Mouse (Mus musculus): ENCODE measurements around the gene Gm19402. TPM values are rescaled to one million over a fixed set of nuclear protein-coding genes. Genes with fewer than 3 reads are reported as not detected.

The Gm19402 gene
- polyA plus RNA-seq (2014; fragmentation: Illumina TruSeq; extraction: RNeasy Lipid Tissue Mini Kit (QIAGEN cat#74804); ENCODE audit: low read depth, low replicate concordance): not detected

DNA sequence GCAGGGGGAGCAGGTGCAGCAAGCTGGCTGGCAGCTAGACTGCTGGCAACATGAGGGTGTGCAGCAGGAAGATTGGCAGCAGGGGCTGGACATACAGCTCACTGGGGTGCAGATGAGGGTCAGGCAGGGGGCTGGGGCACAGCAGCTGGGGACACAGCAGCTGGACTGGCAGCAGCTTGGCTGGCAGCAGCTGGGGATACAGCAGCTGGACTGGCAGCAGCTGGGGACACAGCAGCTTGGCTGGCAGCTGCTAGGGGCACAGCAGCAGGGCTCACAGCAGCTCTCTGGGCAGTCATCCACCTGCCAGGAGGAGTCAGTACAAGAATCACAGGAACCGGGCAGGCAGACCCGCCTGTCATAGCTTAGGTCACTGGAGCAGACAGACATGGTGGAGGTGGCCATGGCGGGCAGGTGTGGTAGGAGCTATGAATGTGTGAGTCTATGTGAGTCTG, at the start of gene Gm19402:
Gene Gm19402 (minus strand): TSS at position 402 of the 452 bp plus-strand sequence.

GRCm38 (mm10) chr10:77726186-77726585, 35.6 kb upstream of the Gm19402 start, which contains the start of gene Gm10100:
Gene Gm10100, plus strand, starts transcription at chr10:77726486.

GRCm38 (mm10) chr10:77720299-77720698, 29.7 kb upstream of the Gm19402 start, which contains the start of gene Krtap12-1:
Gene Krtap12-1, plus strand, starts transcription at chr10:77720599.

DNA sequence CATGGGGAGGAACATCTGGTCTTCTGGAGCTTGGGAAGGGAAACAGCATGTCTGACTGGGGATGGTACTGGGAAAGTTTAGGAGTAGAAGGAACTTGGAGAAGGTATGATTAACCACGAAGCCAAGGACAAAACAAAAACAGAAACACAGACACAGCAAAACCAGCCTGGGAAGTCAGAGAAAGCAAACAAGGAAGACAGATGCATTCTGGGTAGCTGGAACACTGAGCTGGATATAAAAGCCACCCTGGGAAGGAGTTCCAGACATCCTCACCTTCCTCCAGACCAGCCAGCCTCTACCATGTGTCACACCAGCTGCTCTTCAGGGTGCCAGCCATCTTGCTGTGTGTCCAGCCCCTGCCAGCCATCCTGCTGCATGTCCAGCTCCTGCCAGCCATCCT, 24.9 kb upstream of the Gm19402 start, which contains the start of gene Gm10142:
Gene Gm10142 (plus strand): TSS at position 301 of the 400 bp plus-strand sequence.

GRCm38 (mm10) chr10:77711157-77711556, 20.6 kb upstream of the Gm19402 start, which contains the start of gene Gm10024:
Gene Gm10024, plus strand, starts transcription at chr10:77711457.

DNA sequence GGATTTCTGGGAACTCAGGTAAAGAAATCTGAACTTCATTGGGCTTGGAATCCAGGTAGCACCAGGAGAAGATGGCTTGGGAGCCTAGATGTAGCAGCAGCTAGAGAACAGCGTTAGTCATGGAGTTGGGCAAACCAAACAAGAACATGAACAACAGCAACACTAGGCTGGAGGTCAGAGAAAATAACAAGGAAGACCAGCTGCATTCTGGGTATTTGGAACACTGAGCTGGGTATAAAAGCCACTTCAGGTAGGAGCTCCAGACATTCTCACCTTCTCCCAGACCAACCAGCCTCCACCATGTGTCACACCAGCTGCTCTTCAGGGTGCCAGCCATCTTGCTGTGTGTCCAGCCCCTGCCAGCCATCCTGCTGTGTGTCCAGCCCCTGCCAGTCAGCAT, 15.8 kb upstream of the Gm19402 start, which contains the start of gene Gm10272:
Gene Gm10272 (plus strand): TSS at position 301 of the 400 bp plus-strand sequence.

DNA sequence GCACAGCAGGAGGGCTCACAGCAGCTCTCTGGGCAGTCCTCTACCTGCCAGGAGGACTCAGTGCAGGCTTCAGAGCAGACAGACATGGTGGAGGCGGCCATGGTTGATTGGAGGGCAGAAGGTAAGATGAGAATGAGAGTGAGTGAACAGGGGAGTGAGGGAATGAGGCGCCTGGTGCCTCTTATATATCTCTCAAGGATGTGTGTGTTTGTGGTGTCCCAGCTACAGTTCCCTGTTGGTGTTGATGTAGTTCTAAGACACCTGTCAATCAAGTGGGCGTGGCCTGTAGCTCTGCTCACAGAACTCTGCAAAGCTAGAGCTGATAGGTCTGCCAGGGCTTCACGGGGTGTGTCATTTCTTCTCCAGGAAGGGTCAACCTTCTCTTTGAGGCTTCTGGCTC, 6.6 kb upstream of the Gm19402 start, which contains the start of gene Gm9508:
Gene Gm9508 (minus strand): TSS at position 101 of the 400 bp plus-strand sequence.

DNA sequence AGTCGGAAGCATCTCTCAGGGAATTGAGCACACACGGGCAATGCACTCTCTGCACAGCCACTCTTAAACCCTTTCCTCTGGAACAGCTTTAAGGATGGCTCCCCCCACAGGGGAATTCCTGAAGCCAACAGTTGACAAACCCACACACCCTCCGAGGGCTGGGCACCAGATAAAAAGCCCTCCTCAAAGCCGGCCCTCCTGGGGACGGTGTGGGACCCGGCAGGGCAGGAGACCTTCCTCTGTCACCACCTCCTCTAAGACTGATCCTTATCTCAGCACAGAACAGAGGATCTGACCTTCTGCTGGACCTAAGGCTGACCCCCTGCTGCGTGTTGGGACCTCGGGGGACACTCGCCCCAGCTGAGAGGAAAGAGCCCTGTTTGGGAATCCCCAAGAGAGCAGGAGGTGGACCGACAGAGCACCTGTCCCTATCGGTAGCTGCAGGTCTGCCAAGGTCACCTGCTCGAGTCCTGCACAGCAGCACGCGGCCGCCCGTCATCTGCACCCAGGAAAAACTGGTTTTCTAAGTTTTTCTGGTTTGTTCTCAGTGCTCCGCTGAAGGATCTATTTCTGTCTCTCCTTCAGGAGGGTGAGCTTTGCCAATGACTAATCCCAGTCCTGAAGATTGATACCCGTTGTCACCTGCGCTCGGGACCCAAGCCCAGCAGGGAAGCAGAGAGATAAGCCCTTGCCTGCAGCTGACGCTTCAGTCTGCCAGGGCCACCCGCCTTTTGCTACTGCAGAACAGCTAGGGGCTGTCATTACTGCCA, 4.5 kb downstream of the Gm19402 start, which contains the start of gene Tspear:
Gene Tspear (plus strand): TSS at position 675 of the 770 bp plus-strand sequence.

Other genes with a start within 250 kb of the Gm19402 start
- 0.78 TPM for gene Fam207a, start 175.0 kb downstream of the Gm19402 start, polyA plus RNA-seq (2014; fragmentation: Illumina TruSeq; extraction: RNeasy Lipid Tissue Mini Kit (QIAGEN cat#74804); ENCODE audit: low read depth, low replicate concordance)
- gene Itgb2, start 160.5 kb downstream of the Gm19402 start, polyA plus RNA-seq (2014; fragmentation: Illumina TruSeq; extraction: RNeasy Lipid Tissue Mini Kit (QIAGEN cat#74804); ENCODE audit: low read depth, low replicate concordance): 0.36 TPM
- gene Pttg1ip, start 109.0 kb downstream of the Gm19402 start, polyA plus RNA-seq (2014; fragmentation: Illumina TruSeq; extraction: RNeasy Lipid Tissue Mini Kit (QIAGEN cat#74804); ENCODE audit: low read depth, low replicate concordance): 53.7 TPM
- gene Sumo3, start 84.7 kb downstream of the Gm19402 start, polyA plus RNA-seq (2014; fragmentation: Illumina TruSeq; extraction: RNeasy Lipid Tissue Mini Kit (QIAGEN cat#74804); ENCODE audit: low read depth, low replicate concordance): 32.2 TPM
- 10.3 TPM for gene Gm49325, start 84.6 kb downstream of the Gm19402 start, polyA plus RNA-seq (2014; fragmentation: Illumina TruSeq; extraction: RNeasy Lipid Tissue Mini Kit (QIAGEN cat#74804); ENCODE audit: low read depth, low replicate concordance)
- 19.1 TPM for gene Ube2g2, start 68.5 kb downstream of the Gm19402 start, polyA plus RNA-seq (2014; fragmentation: Illumina TruSeq; extraction: RNeasy Lipid Tissue Mini Kit (QIAGEN cat#74804); ENCODE audit: low read depth, low replicate concordance)
- gene Tspear, start 4.2 kb downstream of the Gm19402 start, polyA plus RNA-seq (2014; fragmentation: Illumina TruSeq; extraction: RNeasy Lipid Tissue Mini Kit (QIAGEN cat#74804); ENCODE audit: low read depth, low replicate concordance): not detected
- not detected for gene Gm9508, start 6.5 kb upstream of the Gm19402 start, polyA plus RNA-seq (2014; fragmentation: Illumina TruSeq; extraction: RNeasy Lipid Tissue Mini Kit (QIAGEN cat#74804); ENCODE audit: low read depth, low replicate concordance)
- not detected for gene Gm10272, start 15.9 kb upstream of the Gm19402 start, polyA plus RNA-seq (2014; fragmentation: Illumina TruSeq; extraction: RNeasy Lipid Tissue Mini Kit (QIAGEN cat#74804); ENCODE audit: low read depth, low replicate concordance)
- not detected for gene Gm10024, start 20.7 kb upstream of the Gm19402 start, polyA plus RNA-seq (2014; fragmentation: Illumina TruSeq; extraction: RNeasy Lipid Tissue Mini Kit (QIAGEN cat#74804); ENCODE audit: low read depth, low replicate concordance)
- gene Gm10142, start 25.1 kb upstream of the Gm19402 start, polyA plus RNA-seq (2014; fragmentation: Illumina TruSeq; extraction: RNeasy Lipid Tissue Mini Kit (QIAGEN cat#74804); ENCODE audit: low read depth, low replicate concordance): not detected
- gene Krtap12-1, start 29.8 kb upstream of the Gm19402 start, polyA plus RNA-seq (2014; fragmentation: Illumina TruSeq; extraction: RNeasy Lipid Tissue Mini Kit (QIAGEN cat#74804); ENCODE audit: low read depth, low replicate concordance): not detected
- gene Gm10100, start 35.7 kb upstream of the Gm19402 start, polyA plus RNA-seq (2014; fragmentation: Illumina TruSeq; extraction: RNeasy Lipid Tissue Mini Kit (QIAGEN cat#74804); ENCODE audit: low read depth, low replicate concordance): not detected
- gene Gm18596, start 51.9 kb upstream of the Gm19402 start, polyA plus RNA-seq (2014; fragmentation: Illumina TruSeq; extraction: RNeasy Lipid Tissue Mini Kit (QIAGEN cat#74804); ENCODE audit: low read depth, low replicate concordance): not detected
- gene Gm9736, start 60.6 kb upstream of the Gm19402 start, polyA plus RNA-seq (2014; fragmentation: Illumina TruSeq; extraction: RNeasy Lipid Tissue Mini Kit (QIAGEN cat#74804); ENCODE audit: low read depth, low replicate concordance): not detected
- gene Gm3233, start 68.9 kb upstream of the Gm19402 start, polyA plus RNA-seq (2014; fragmentation: Illumina TruSeq; extraction: RNeasy Lipid Tissue Mini Kit (QIAGEN cat#74804); ENCODE audit: low read depth, low replicate concordance): not detected
- gene Gm3238, start 80.6 kb upstream of the Gm19402 start, polyA plus RNA-seq (2014; fragmentation: Illumina TruSeq; extraction: RNeasy Lipid Tissue Mini Kit (QIAGEN cat#74804); ENCODE audit: low read depth, low replicate concordance): not detected
- gene Gm7138, start 86.2 kb upstream of the Gm19402 start, polyA plus RNA-seq (2014; fragmentation: Illumina TruSeq; extraction: RNeasy Lipid Tissue Mini Kit (QIAGEN cat#74804); ENCODE audit: low read depth, low replicate concordance): not detected
- gene Gm3250, start 91.8 kb upstream of the Gm19402 start, polyA plus RNA-seq (2014; fragmentation: Illumina TruSeq; extraction: RNeasy Lipid Tissue Mini Kit (QIAGEN cat#74804); ENCODE audit: low read depth, low replicate concordance): not detected
- not detected for gene Gm7137, start 97.4 kb upstream of the Gm19402 start, polyA plus RNA-seq (2014; fragmentation: Illumina TruSeq; extraction: RNeasy Lipid Tissue Mini Kit (QIAGEN cat#74804); ENCODE audit: low read depth, low replicate concordance)
- gene Gm9639, start 104.3 kb upstream of the Gm19402 start, polyA plus RNA-seq (2014; fragmentation: Illumina TruSeq; extraction: RNeasy Lipid Tissue Mini Kit (QIAGEN cat#74804); ENCODE audit: low read depth, low replicate concordance): not detected
- gene Gm19668, start 108.4 kb upstream of the Gm19402 start, polyA plus RNA-seq (2014; fragmentation: Illumina TruSeq; extraction: RNeasy Lipid Tissue Mini Kit (QIAGEN cat#74804); ENCODE audit: low read depth, low replicate concordance): not detected
- not detected for gene Gm9507, start 121.1 kb upstream of the Gm19402 start, polyA plus RNA-seq (2014; fragmentation: Illumina TruSeq; extraction: RNeasy Lipid Tissue Mini Kit (QIAGEN cat#74804); ENCODE audit: low read depth, low replicate concordance)
- gene Gm2696, start 123.9 kb upstream of the Gm19402 start, polyA plus RNA-seq (2014; fragmentation: Illumina TruSeq; extraction: RNeasy Lipid Tissue Mini Kit (QIAGEN cat#74804); ENCODE audit: low read depth, low replicate concordance): not detected
- gene Krtap10-4, start 136.3 kb upstream of the Gm19402 start, polyA plus RNA-seq (2014; fragmentation: Illumina TruSeq; extraction: RNeasy Lipid Tissue Mini Kit (QIAGEN cat#74804); ENCODE audit: low read depth, low replicate concordance): not detected
- not detected for gene Krtap10-10, start 145.2 kb upstream of the Gm19402 start, polyA plus RNA-seq (2014; fragmentation: Illumina TruSeq; extraction: RNeasy Lipid Tissue Mini Kit (QIAGEN cat#74804); ENCODE audit: low read depth, low replicate concordance)
- gene Gm36176, start 156.0 kb upstream of the Gm19402 start, polyA plus RNA-seq (2014; fragmentation: Illumina TruSeq; extraction: RNeasy Lipid Tissue Mini Kit (QIAGEN cat#74804); ENCODE audit: low read depth, low replicate concordance): not detected
- gene Gm10318, start 162.1 kb upstream of the Gm19402 start, polyA plus RNA-seq (2014; fragmentation: Illumina TruSeq; extraction: RNeasy Lipid Tissue Mini Kit (QIAGEN cat#74804); ENCODE audit: low read depth, low replicate concordance): not detected
- not detected for gene Gm3285, start 171.2 kb upstream of the Gm19402 start, polyA plus RNA-seq (2014; fragmentation: Illumina TruSeq; extraction: RNeasy Lipid Tissue Mini Kit (QIAGEN cat#74804); ENCODE audit: low read depth, low replicate concordance)
- 0.15 TPM for gene Lrrc3, start 211.8 kb upstream of the Gm19402 start, polyA plus RNA-seq (2014; fragmentation: Illumina TruSeq; extraction: RNeasy Lipid Tissue Mini Kit (QIAGEN cat#74804); ENCODE audit: low read depth, low replicate concordance)

Data from testis, adult 10 weeks (tissue).